Mouse (Mus musculus): ENCODE data around the gene Plscr1. TPM values are rescaled to one million over a fixed set of nuclear protein-coding genes. Genes with fewer than 3 reads are reported as not detected.

Gene Plscr1
- polyA plus RNA-seq, 1 experiment from 2014 or later, result 26.0 TPM

GRCm38 (mm10) chr9:92282563-92283171 lies 33.1 kb downstream of the Plscr1 start:
- DNase-seq (ENCODE audit: low spot score), result peak; percentile 10
- H3K9ac ChIP-seq (ENCODE audit: low read depth, low read length), result no peak overlapping the region

GRCm38 (mm10) chr9:92289675-92290074 lies 40.1 kb downstream of the Plscr1 start:
- no peaks in the 10 kb centered on the region for H3K4me1 ChIP-seq (replicated peaks; ENCODE audit: control insufficient read depth, insufficient read depth, low read length)
- ATAC-seq (ENCODE audit: low FRiP score) (no peak), DNase-seq (ENCODE audit: low spot score) (no peak)
- WGBS, result 87% methylated on average over 3 of the region's 3 CpGs
- H3K27ac ChIP-seq (ENCODE audit: low read depth, low read length), result no peak overlapping the region
- no peaks in the 10 kb centered on the region for H3K9me3 ChIP-seq (ENCODE audit: control insufficient read depth, low read length)
- H3K4me2 ChIP-seq (replicated peaks; ENCODE audit: low read depth, low read length), result no peak overlapping the region
- H3K4me3 ChIP-seq (ENCODE audit: low read depth, low read length), result no peak overlapping the region
- no peak overlapping the region for H3K9ac ChIP-seq (ENCODE audit: low read depth, low read length)
- H3K36me3 ChIP-seq (ENCODE audit: control insufficient read depth, insufficient read depth, low read length), result no peaks in the 10 kb centered on the region
- H3K27me3 ChIP-seq (ENCODE audit: control insufficient read depth, insufficient read depth, low read length), result no peaks in the 10 kb centered on the region

More at GRCm38 (mm10) chr9:92282563-92283171, 33.1 kb downstream of the Plscr1 start:
- no peak overlapping the region for H3K4me3 ChIP-seq (ENCODE audit: low read depth, low read length)
- no peaks in the 10 kb centered on the region for H3K36me3 ChIP-seq (ENCODE audit: control insufficient read depth, insufficient read depth, low read length)
- no peaks in the 10 kb centered on the region for H3K4me1 ChIP-seq (replicated peaks; ENCODE audit: control insufficient read depth, insufficient read depth, low read length)
- no peak overlapping the region for H3K4me2 ChIP-seq (replicated peaks; ENCODE audit: low read depth, low read length)
- no peak for ATAC-seq (ENCODE audit: low FRiP score)
- WGBS, result 38% methylated on average over 7 of the region's 7 CpGs
- no peaks in the 10 kb centered on the region for H3K9me3 ChIP-seq (ENCODE audit: control insufficient read depth, low read length)
- no peaks in the 10 kb centered on the region for H3K27me3 ChIP-seq (ENCODE audit: control insufficient read depth, insufficient read depth, low read length)
- H3K27ac ChIP-seq (ENCODE audit: low read depth, low read length), result no peak overlapping the region

- Histone ChIP-seq H3K27me3 (ENCODE audit: control insufficient read depth, insufficient read depth, low read length) (no peaks in the 10 kb centered on the region), H3K36me3 (ENCODE audit: control insufficient read depth, insufficient read depth, low read length) (no peaks in the 10 kb centered on the region)
- 69% methylated on average over 2 of the region's 2 CpGs for WGBS
Observed at GRCm38 (mm10) chr9:92292169-92292568, 42.6 kb downstream of the Plscr1 start.

GRCm38 (mm10) chr9:92292922-92293321 lies 43.4 kb downstream of the Plscr1 start:
- Histone ChIP-seq H3K27me3 (ENCODE audit: control insufficient read depth, insufficient read depth, low read length) (no peaks in the 10 kb centered on the region), H3K4me3 (ENCODE audit: low read depth, low read length) (no peak overlapping the region), H3K27ac (ENCODE audit: low read depth, low read length) (no peak overlapping the region), H3K4me2 (replicated peaks; ENCODE audit: low read depth, low read length) (no peak overlapping the region), H3K4me1 (replicated peaks; ENCODE audit: control insufficient read depth, insufficient read depth, low read length) (no peaks in the 10 kb centered on the region), H3K9ac (ENCODE audit: low read depth, low read length) (no peak overlapping the region), H3K9me3 (ENCODE audit: control insufficient read depth, low read length) (no peaks in the 10 kb centered on the region), H3K36me3 (ENCODE audit: control insufficient read depth, insufficient read depth, low read length) (no peaks in the 10 kb centered on the region)
- DNase-seq (ENCODE audit: low spot score), result no peak
- WGBS, result 72% methylated on average over 3 of the region's 3 CpGs
- ATAC-seq (ENCODE audit: low FRiP score), result no peak

More at GRCm38 (mm10) chr9:92292169-92292568, 42.6 kb downstream of the Plscr1 start:
- Histone ChIP-seq H3K4me3 (ENCODE audit: low read depth, low read length) (no peak overlapping the region), H3K27ac (ENCODE audit: low read depth, low read length) (no peak overlapping the region), H3K4me2 (replicated peaks; ENCODE audit: low read depth, low read length) (no peak overlapping the region), H3K9me3 (ENCODE audit: control insufficient read depth, low read length) (no peaks in the 10 kb centered on the region), H3K9ac (ENCODE audit: low read depth, low read length) (no peak overlapping the region), H3K4me1 (replicated peaks; ENCODE audit: control insufficient read depth, insufficient read depth, low read length) (no peaks in the 10 kb centered on the region)
- ATAC-seq (ENCODE audit: low FRiP score) (no peak), DNase-seq (ENCODE audit: low spot score) (no peak)

GRCm38 (mm10) chr9:92293560-92294548 lies 44.3 kb downstream of the Plscr1 start:
- H3K27ac ChIP-seq (ENCODE audit: low read depth, low read length), result no peak overlapping the region
- no peaks in the 10 kb centered on the region for H3K27me3 ChIP-seq (ENCODE audit: control insufficient read depth, insufficient read depth, low read length)
- ATAC-seq (ENCODE audit: low FRiP score), result no peak
- no peak overlapping the region for H3K9ac ChIP-seq (ENCODE audit: low read depth, low read length)
- no peak overlapping the region for H3K4me2 ChIP-seq (replicated peaks; ENCODE audit: low read depth, low read length)
- no peaks in the 10 kb centered on the region for H3K9me3 ChIP-seq (ENCODE audit: control insufficient read depth, low read length)
- no peak for DNase-seq (ENCODE audit: low spot score)
- H3K4me3 ChIP-seq (ENCODE audit: low read depth, low read length), result no peak overlapping the region
- 92% methylated on average over 2 of the region's 2 CpGs for WGBS
- H3K36me3 ChIP-seq (ENCODE audit: control insufficient read depth, insufficient read depth, low read length), result no peaks in the 10 kb centered on the region
- H3K4me1 ChIP-seq (replicated peaks; ENCODE audit: control insufficient read depth, insufficient read depth, low read length), result no peaks in the 10 kb centered on the region

GRCm38 (mm10) chr9:92298288-92298687 lies 48.7 kb downstream of the Plscr1 start:
- no peaks in the 10 kb centered on the region for H3K27me3 ChIP-seq (ENCODE audit: control insufficient read depth, insufficient read depth, low read length)
- no peak for DNase-seq (ENCODE audit: low spot score)
- no peaks in the 10 kb centered on the region for H3K36me3 ChIP-seq (ENCODE audit: control insufficient read depth, insufficient read depth, low read length)
- H3K27ac ChIP-seq (ENCODE audit: low read depth, low read length), result no peak overlapping the region
- H3K4me1 ChIP-seq (replicated peaks; ENCODE audit: control insufficient read depth, insufficient read depth, low read length), result no peaks in the 10 kb centered on the region
- H3K9me3 ChIP-seq (ENCODE audit: control insufficient read depth, low read length), result no peaks in the 10 kb centered on the region
- ATAC-seq (ENCODE audit: low FRiP score), result no peak
- H3K4me2 ChIP-seq (replicated peaks; ENCODE audit: low read depth, low read length), result no peak overlapping the region
- no peak overlapping the region for H3K9ac ChIP-seq (ENCODE audit: low read depth, low read length)
- no peak overlapping the region for H3K4me3 ChIP-seq (ENCODE audit: low read depth, low read length)
- 60% methylated on average over 1 of the region's 1 CpGs for WGBS

- WGBS, result 64% methylated on average over 3 of the region's 3 CpGs
- H3K27ac ChIP-seq (ENCODE audit: low read depth, low read length), result no peak overlapping the region
- H3K9me3 ChIP-seq (ENCODE audit: control insufficient read depth, low read length), result no peaks in the 10 kb centered on the region
- H3K4me1 ChIP-seq (replicated peaks; ENCODE audit: control insufficient read depth, insufficient read depth, low read length), result no peaks in the 10 kb centered on the region
- no peaks in the 10 kb centered on the region for H3K27me3 ChIP-seq (ENCODE audit: control insufficient read depth, insufficient read depth, low read length)
- no peak overlapping the region for H3K9ac ChIP-seq (ENCODE audit: low read depth, low read length)
- no peaks in the 10 kb centered on the region for H3K36me3 ChIP-seq (ENCODE audit: control insufficient read depth, insufficient read depth, low read length)
- no peak overlapping the region for H3K4me3 ChIP-seq (ENCODE audit: low read depth, low read length)
- no peak overlapping the region for H3K4me2 ChIP-seq (replicated peaks; ENCODE audit: low read depth, low read length)
- DNase-seq (ENCODE audit: low spot score) (no peak), ATAC-seq (ENCODE audit: low FRiP score) (no peak)
Observed at GRCm38 (mm10) chr9:92301213-92301612, 51.7 kb downstream of the Plscr1 start.

GRCm38 (mm10) chr9:92305075-92305474 lies 55.5 kb downstream of the Plscr1 start:
- Histone ChIP-seq H3K4me3 (ENCODE audit: low read depth, low read length) (no peak overlapping the region), H3K4me1 (replicated peaks; ENCODE audit: control insufficient read depth, insufficient read depth, low read length) (no peaks in the 10 kb centered on the region), H3K9ac (ENCODE audit: low read depth, low read length) (no peak overlapping the region), H3K36me3 (ENCODE audit: control insufficient read depth, insufficient read depth, low read length) (no peaks in the 10 kb centered on the region), H3K27me3 (ENCODE audit: control insufficient read depth, insufficient read depth, low read length) (no peaks in the 10 kb centered on the region), H3K4me2 (replicated peaks; ENCODE audit: low read depth, low read length) (no peak overlapping the region), H3K9me3 (ENCODE audit: control insufficient read depth, low read length) (no peaks in the 10 kb centered on the region), H3K27ac (ENCODE audit: low read depth, low read length) (no peak overlapping the region)
- WGBS, result 75% methylated on average over 8 of the region's 8 CpGs
- DNase-seq (ENCODE audit: low spot score), result no peak
- no peak for ATAC-seq (ENCODE audit: low FRiP score)
